Mouse (Mus musculus) olfactory bulb, adult 2 months (tissue): Measurements from ENCODE around the gene Ppp1r12b.

Experiments
- CTCF ChIP-seq: fragments of 200-500 bp; IDR thresholded peaks from 2 replicates; pipeline ENCODE4 v1.5.1; 2012; ENCODE audit warnings: low read depth, mild to moderate bottlenecking, low read length, moderate library complexity; ENCODE audit not compliant: insufficient read depth
- POLR2A ChIP-seq: fragments of 200-500 bp; IDR thresholded peaks from 2 replicates; pipeline ENCODE4 v1.6.1; 2012; ENCODE audit warnings: mild to moderate bottlenecking, low read depth, low read length, moderate library complexity; ENCODE audit not compliant: insufficient read depth

DNA sequence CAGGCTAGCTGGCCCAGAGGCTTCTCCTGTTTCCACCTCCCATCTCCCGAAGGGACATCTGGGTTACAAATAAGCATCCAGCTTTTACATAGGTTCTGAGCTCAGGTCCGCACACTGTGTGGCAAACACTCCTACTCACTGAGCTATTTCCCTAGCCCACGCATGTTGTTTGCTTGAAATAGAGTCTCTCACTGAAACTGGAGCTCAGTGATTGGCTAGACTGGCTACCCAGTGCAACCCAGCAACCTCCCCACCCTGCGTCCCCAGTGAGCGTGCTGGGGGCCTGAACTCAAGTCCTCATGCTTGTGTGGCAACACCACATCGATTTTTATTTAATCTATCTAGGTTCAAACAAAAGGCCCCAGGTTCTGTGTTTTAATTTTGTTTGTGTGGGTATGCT lies 112.4 kb downstream of the Ppp1r12b start:
- no peak for TF ChIP-seq POLR2A
- TF ChIP-seq CTCF, result no peak
